Mouse (Mus musculus) hindbrain, embryonic 13.5 days (tissue): ENCODE measurements around the gene Ptprcap. TPM values are rescaled to one million over a fixed set of nuclear protein-coding genes. Genes with fewer than 3 reads are reported as not detected.
"Not testable (repeated sequence)": the region's sequence is repeated elsewhere in the genome, so short reads cannot be mapped to it uniquely, and the experiment has no call there.

Source experiments
- ATAC-seq: fragments of 200-750 bp; cut with Nextera tagmentation; 2 replicates; pipeline ENCODE4 v1.8.0; 2017; ENCODE audit warnings: moderate TSS enrichment; ENCODE audit not compliant: low FRiP score
- H3K27ac ChIP-seq: fragments of 300-500 bp; sonication (generic); 2 replicates; pipeline ENCODE4 v1.5.1; 2015; ENCODE audit warnings: inconsistent platforms, mild to moderate bottlenecking, moderate library complexity
- H3K27me3 ChIP-seq: fragments of 300-500 bp; sonication (generic); 2 replicates; pipeline ENCODE4 v1.6.1; 2015; ENCODE audit warnings: mild to moderate bottlenecking, inconsistent platforms
- H3K36me3 ChIP-seq: fragments of 300-500 bp; sonication (generic); 2 replicates; pipeline ENCODE4 v1.6.1; 2015; ENCODE audit warnings: mild to moderate bottlenecking, inconsistent platforms
- H3K4me1 ChIP-seq: fragments of 300-500 bp; sonication (generic); replicated peaks from 2 replicates; pipeline ENCODE4 v1.6.1; 2015; ENCODE audit warnings: inconsistent platforms
- H3K4me2 ChIP-seq: fragments of 300-500 bp; sonication (generic); 2 replicates; pipeline ENCODE4 v1.6.1; 2015; ENCODE audit warnings: inconsistent platforms, mild to moderate bottlenecking, moderate library complexity
- H3K4me3 ChIP-seq: fragments of 300-500 bp; sonication (generic); 2 replicates; pipeline ENCODE4 v1.5.1; 2015; ENCODE audit warnings: mild to moderate bottlenecking, inconsistent platforms
- H3K9ac ChIP-seq: fragments of 300-500 bp; sonication (generic); 2 replicates; pipeline ENCODE4 v1.6.1; 2015; ENCODE audit warnings: mild to moderate bottlenecking, inconsistent platforms
- H3K9me3 ChIP-seq: fragments of 300-500 bp; sonication (generic); 2 replicates; pipeline ENCODE4 v1.6.1; 2016; ENCODE audit warnings: inconsistent platforms
- WGBS: fragments of 180-500 bp; shearing (Covaris S2); methylation state at CpG from one replicate; pipeline ENCODE4 v1.1.7; 2015; 5-methylcytosine and 5-hydroxymethylcytosine counted together
- polyA plus RNA-seq: library from polyadenylated mRNA; unstranded; fragments of >200 nt; fragmentation: Nextera tagmentation; extraction: Ambion mirVana; gene quantifications from 2 replicates; pipeline ENCODE4 v1.2.1, GENCODE M21; 2015

Ptprcap gene
- polyA plus RNA-seq, 1 experiment from 2014 or later, result 0.66 TPM

GRCm38 (mm10) chr19:4118350-4118749 is 35.1 kb upstream of the Ptprcap start:
- H3K9ac ChIP-seq, result no peak overlapping the region
- no peak overlapping the region for H3K27ac ChIP-seq
- WGBS, result 93% methylated on average over 2 of the region's 2 CpGs
- no peak overlapping the region for H3K4me2 ChIP-seq
- ATAC-seq, result no peak
- H3K27me3 ChIP-seq, result no peaks in the 10 kb centered on the region
- H3K9me3 ChIP-seq, result no peaks in the 10 kb centered on the region
- no peak overlapping the region for H3K4me3 ChIP-seq
- peaks cover 10% of the 10 kb centered on the region for H3K4me1 ChIP-seq
- peaks cover 52% of the 10 kb centered on the region for H3K36me3 ChIP-seq

- Histone ChIP-seq H3K9ac (no peak overlapping the region), H3K4me1 (peaks cover 10% of the 10 kb centered on the region), H3K4me2 (peak overlapping the region; percentile 46), H3K27me3 (no peaks in the 10 kb centered on the region), H3K27ac (no peak overlapping the region), H3K4me3 (0 out of 2 replicates have a peak overlapping the region, but pooled peaks have one; percentile 50), H3K9me3 (no peaks in the 10 kb centered on the region), H3K36me3 (peaks cover 36% of the 10 kb centered on the region)
- no peak for ATAC-seq
- 92% methylated on average over 6 of the region's 6 CpGs for WGBS
Observed at GRCm38 (mm10) chr19:4119716-4120487, 33.5 kb upstream of the Ptprcap start.

GRCm38 (mm10) chr19:4120496-4120895 is 32.9 kb upstream of the Ptprcap start:
- H3K9ac ChIP-seq, result no peak overlapping the region
- ATAC-seq, result no peak
- peak overlapping the region; percentile 89 for H3K27ac ChIP-seq
- H3K9me3 ChIP-seq, result no peaks in the 10 kb centered on the region
- peaks cover 10% of the 10 kb centered on the region for H3K4me1 ChIP-seq
- peak overlapping the region; percentile 50 for H3K4me3 ChIP-seq
- H3K36me3 ChIP-seq, result peaks cover 30% of the 10 kb centered on the region
- WGBS, result 94% methylated on average over 2 of the region's 2 CpGs
- no peaks in the 10 kb centered on the region for H3K27me3 ChIP-seq
- H3K4me2 ChIP-seq, result peak overlapping the region; percentile 46

GRCm38 (mm10) chr19:4121097-4121805 is 32.2 kb upstream of the Ptprcap start:
- ATAC-seq, result peak; percentile 84
- Histone ChIP-seq H3K36me3 (peaks cover 23% of the 10 kb centered on the region), H3K4me1 (peaks cover 13% of the 10 kb centered on the region), H3K27ac (peak overlapping the region; percentile 89), H3K4me2 (peak overlapping the region; percentile 46), H3K9me3 (no peaks in the 10 kb centered on the region), H3K4me3 (peak overlapping the region; percentile 50), H3K9ac (peak overlapping the region; percentile 72), H3K27me3 (no peaks in the 10 kb centered on the region)
- WGBS, result 4% methylated on average over 38 of the region's 38 CpGs

GRCm38 (mm10) chr19:4121896-4122295 is 31.5 kb upstream of the Ptprcap start:
- Histone ChIP-seq H3K4me1 (peaks cover 19% of the 10 kb centered on the region), H3K36me3 (peaks cover 16% of the 10 kb centered on the region), H3K4me2 (peak overlapping the region; percentile 26; the same call in 1 of the 2 replicates)
- not testable (repeated sequence) for H3K9me3 ChIP-seq, H3K4me3 ChIP-seq, ATAC-seq, H3K9ac ChIP-seq, H3K27ac ChIP-seq, H3K27me3 ChIP-seq
- WGBS, result 61% methylated on average over 6 of the region's 6 CpGs

- 89% methylated on average over 7 of the region's 7 CpGs for WGBS
- H3K4me3 ChIP-seq, result no peak overlapping the region
- H3K4me1 ChIP-seq, result peaks cover 27% of the 10 kb centered on the region
- H3K27ac ChIP-seq, result no peak overlapping the region
- H3K27me3 ChIP-seq, result no peaks in the 10 kb centered on the region
- no peak overlapping the region for H3K4me2 ChIP-seq
- no peaks in the 10 kb centered on the region for H3K9me3 ChIP-seq
- peaks cover 11% of the 10 kb centered on the region for H3K36me3 ChIP-seq
- no peak overlapping the region for H3K9ac ChIP-seq
- ATAC-seq, result no peak
Observed at GRCm38 (mm10) chr19:4122411-4123370, 30.7 kb upstream of the Ptprcap start.

GRCm38 (mm10) chr19:4124432-4124831 is 29.0 kb upstream of the Ptprcap start:
- no peak overlapping the region; the same call in 1 of the 2 replicates for H3K9ac ChIP-seq
- H3K9me3 ChIP-seq, result no peaks in the 10 kb centered on the region
- no peak overlapping the region for H3K27ac ChIP-seq
- no peak overlapping the region for H3K4me3 ChIP-seq
- no peaks in the 10 kb centered on the region for H3K27me3 ChIP-seq
- no peak for ATAC-seq
- no peak overlapping the region for H3K4me2 ChIP-seq
- WGBS, result 87% methylated on average over 4 of the region's 4 CpGs
- H3K36me3 ChIP-seq, result peaks cover 18% of the 10 kb centered on the region
- peaks cover 28% of the 10 kb centered on the region for H3K4me1 ChIP-seq

GRCm38 (mm10) chr19:4125268-4125667 is 28.1 kb upstream of the Ptprcap start:
- 5% methylated on average over 3 of the region's 4 CpGs for WGBS
- ATAC-seq, result peak; percentile 47; the same call in 1 of the 2 replicates

GRCm38 (mm10) chr19:4125741-4126696 is 27.4 kb upstream of the Ptprcap start, which contains the start of gene Aip:
Aip (minus strand) TSS chr19:4125858.
- 1% methylated on average over 56 of the region's 64 CpGs for WGBS
- ATAC-seq, result peak; percentile 90

More at GRCm38 (mm10) chr19:4125268-4125667, 28.1 kb upstream of the Ptprcap start:
- Histone ChIP-seq H3K4me2 (peak overlapping the region; percentile 79), H3K36me3 (peaks cover 25% of the 10 kb centered on the region), H3K9ac (peak overlapping the region; percentile 94; the same call in 1 of the 2 replicates), H3K4me3 (peak overlapping the region; percentile 83), H3K27ac (peak overlapping the region; percentile 78; the same call in 1 of the 2 replicates), H3K4me1 (peaks cover 24% of the 10 kb centered on the region)
- not testable (repeated sequence) for H3K27me3 ChIP-seq, H3K9me3 ChIP-seq

GRCm38 (mm10) chr19:4126759-4127495 is 26.5 kb upstream of the Ptprcap start:
- Histone ChIP-seq H3K4me3 (peak overlapping the region; percentile 83), H3K9me3 (no peaks in the 10 kb centered on the region), H3K27me3 (no peaks in the 10 kb centered on the region), H3K4me2 (peak overlapping the region; percentile 79), H3K36me3 (peaks cover 36% of the 10 kb centered on the region), H3K4me1 (peaks cover 18% of the 10 kb centered on the region), H3K27ac (peak overlapping the region; percentile 78; the same call in 1 of the 2 replicates), H3K9ac (peak overlapping the region; percentile 94)
- 65% methylated on average over 7 of the region's 7 CpGs for WGBS
- no peak for ATAC-seq

More at GRCm38 (mm10) chr19:4125741-4126696, 27.4 kb upstream of the Ptprcap start, which contains the start of gene Aip:
- H3K4me3 ChIP-seq, result peak within 1 kb of the TSS; percentile 83
- H3K27ac ChIP-seq, result peak within 1 kb of the TSS; percentile 78
- peak within 1 kb of the TSS; percentile 79 for H3K4me2 ChIP-seq
- H3K27me3 ChIP-seq, result no peaks in the 10 kb centered on the region
- H3K4me1 ChIP-seq, result peaks cover 18% of the 10 kb centered on the region
- H3K36me3 ChIP-seq, result peaks cover 27% of the 10 kb centered on the region
- H3K9me3 ChIP-seq, result no peaks in the 10 kb centered on the region
- H3K9ac ChIP-seq, result peak within 1 kb of the TSS; percentile 94
